Mouse (Mus musculus): ENCODE measurements at regions not wholly inside any gene's neighbourhood (a gene's known extent, or its start where the extent isn't known, plus 50 kb on each side); places are given as distances from the start of the nearest gene placed in this dataset.

GRCm38 (mm10) chr12:7382455-7382854 is 595.0 kb upstream of the Apob start:
- no peaks in the 10 kb centered on the region for H3K4me1 ChIP-seq (ENCODE audit: control insufficient read depth, insufficient read depth, low read length)
- WGBS, result 97% methylated on average over 1 of the region's 1 CpGs
- H3K27ac ChIP-seq (ENCODE audit: insufficient read depth, low read length), result no peak overlapping the region
- no peak overlapping the region for H3K4me3 ChIP-seq (replicated peaks; ENCODE audit: insufficient read depth, low read depth, low read length)
- TF ChIP-seq CTCF (IDR thresholded peaks at IDR 0.05; ENCODE audit: borderline replicate concordance, insufficient read depth, low read depth, low read length) (no peak), POLR2A (IDR thresholded peaks at IDR 0.05; ENCODE audit: borderline replicate concordance, insufficient read depth, low read length) (no peak)
- no peaks in the 10 kb centered on the region for H3K27me3 ChIP-seq (ENCODE audit: control insufficient read depth, insufficient read depth, low read length)
- DNase-seq, result no peak

GRCm38 (mm10) chr12:7403800-7404199 is 573.6 kb upstream of the Apob start:
- no peaks in the 10 kb centered on the region for H3K4me1 ChIP-seq (ENCODE audit: control insufficient read depth, insufficient read depth, low read length)
- WGBS, result 28% methylated on average over 4 of the region's 4 CpGs

GRCm38 (mm10) chr12:7411810-7412209 is 565.6 kb upstream of the Apob start:
- no peaks in the 10 kb centered on the region for H3K4me1 ChIP-seq (ENCODE audit: control insufficient read depth, insufficient read depth, low read length)

More at GRCm38 (mm10) chr12:7403800-7404199, 573.6 kb upstream of the Apob start:
- TF ChIP-seq POLR2A (IDR thresholded peaks at IDR 0.05; ENCODE audit: borderline replicate concordance, insufficient read depth, low read length) (no peak), CTCF (IDR thresholded peaks at IDR 0.05; ENCODE audit: borderline replicate concordance, insufficient read depth, low read depth, low read length) (no peak)
- Histone ChIP-seq H3K27me3 (ENCODE audit: control insufficient read depth, insufficient read depth, low read length) (no peaks in the 10 kb centered on the region), H3K4me3 (replicated peaks; ENCODE audit: insufficient read depth, low read depth, low read length) (no peak overlapping the region), H3K27ac (ENCODE audit: insufficient read depth, low read length) (no peak overlapping the region)
- no peak for DNase-seq

GRCm38 (mm10) chr12:7420276-7420675 is 557.2 kb upstream of the Apob start:
- H3K27me3 ChIP-seq (ENCODE audit: control insufficient read depth, insufficient read depth, low read length), result no peaks in the 10 kb centered on the region
- H3K4me3 ChIP-seq (replicated peaks; ENCODE audit: insufficient read depth, low read depth, low read length), result no peak overlapping the region
- H3K27ac ChIP-seq (ENCODE audit: insufficient read depth, low read length), result no peak overlapping the region
- DNase-seq, result no peak
- no peaks in the 10 kb centered on the region; the same call in 1 of the 2 replicates for H3K4me1 ChIP-seq (ENCODE audit: control insufficient read depth, insufficient read depth, low read length)
- WGBS, result 37% methylated on average over 1 of the region's 2 CpGs
- TF ChIP-seq CTCF (IDR thresholded peaks at IDR 0.05; ENCODE audit: borderline replicate concordance, insufficient read depth, low read depth, low read length) (no peak), POLR2A (IDR thresholded peaks at IDR 0.05; ENCODE audit: borderline replicate concordance, insufficient read depth, low read length) (no peak)

More at GRCm38 (mm10) chr12:7411810-7412209, 565.6 kb upstream of the Apob start:
- no peaks in the 10 kb centered on the region for H3K27me3 ChIP-seq (ENCODE audit: control insufficient read depth, insufficient read depth, low read length)
- no peak for TF ChIP-seq POLR2A (IDR thresholded peaks at IDR 0.05; ENCODE audit: borderline replicate concordance, insufficient read depth, low read length)
- no peak for TF ChIP-seq CTCF (IDR thresholded peaks at IDR 0.05; ENCODE audit: borderline replicate concordance, insufficient read depth, low read depth, low read length)
- no peak overlapping the region for H3K27ac ChIP-seq (ENCODE audit: insufficient read depth, low read length)
- 87% methylated on average over 4 of the region's 4 CpGs for WGBS
- H3K4me3 ChIP-seq (replicated peaks; ENCODE audit: insufficient read depth, low read depth, low read length), result no peak overlapping the region
- no peak for DNase-seq

GRCm38 (mm10) chr12:7421826-7422540 is 555.5 kb upstream of the Apob start:
- no peak for DNase-seq

GRCm38 (mm10) chr12:7430981-7431380 is 546.5 kb upstream of the Apob start:
- Histone ChIP-seq H3K27me3 (ENCODE audit: control insufficient read depth, insufficient read depth, low read length) (no peaks in the 10 kb centered on the region), H3K4me1 (ENCODE audit: control insufficient read depth, insufficient read depth, low read length) (no peaks in the 10 kb centered on the region), H3K4me3 (replicated peaks; ENCODE audit: insufficient read depth, low read depth, low read length) (no peak overlapping the region), H3K27ac (ENCODE audit: insufficient read depth, low read length) (no peak overlapping the region)
- 78% methylated on average over 4 of the region's 4 CpGs for WGBS
- no peak for DNase-seq
- no peak for TF ChIP-seq CTCF (IDR thresholded peaks at IDR 0.05; ENCODE audit: borderline replicate concordance, insufficient read depth, low read depth, low read length)
- TF ChIP-seq POLR2A (IDR thresholded peaks at IDR 0.05; ENCODE audit: borderline replicate concordance, insufficient read depth, low read length), result no peak

More at GRCm38 (mm10) chr12:7421826-7422540, 555.5 kb upstream of the Apob start:
- 59% methylated on average over 2 of the region's 2 CpGs for WGBS
- TF ChIP-seq CTCF (IDR thresholded peaks at IDR 0.05; ENCODE audit: borderline replicate concordance, insufficient read depth, low read depth, low read length), result no peak
- no peak for TF ChIP-seq POLR2A (IDR thresholded peaks at IDR 0.05; ENCODE audit: borderline replicate concordance, insufficient read depth, low read length)
- H3K27me3 ChIP-seq (ENCODE audit: control insufficient read depth, insufficient read depth, low read length), result no peaks in the 10 kb centered on the region
- H3K27ac ChIP-seq (ENCODE audit: insufficient read depth, low read length), result no peak overlapping the region
- H3K4me3 ChIP-seq (replicated peaks; ENCODE audit: insufficient read depth, low read depth, low read length), result no peak overlapping the region
- no peaks in the 10 kb centered on the region; the same call in 1 of the 2 replicates for H3K4me1 ChIP-seq (ENCODE audit: control insufficient read depth, insufficient read depth, low read length)

GRCm38 (mm10) chr12:7445238-7445637 is 532.2 kb upstream of the Apob start:
- H3K4me1 ChIP-seq (ENCODE audit: control insufficient read depth, insufficient read depth, low read length), result no peaks in the 10 kb centered on the region
- no peaks in the 10 kb centered on the region for H3K27me3 ChIP-seq (ENCODE audit: control insufficient read depth, insufficient read depth, low read length)
- no peak overlapping the region for H3K4me3 ChIP-seq (replicated peaks; ENCODE audit: insufficient read depth, low read depth, low read length)
- TF ChIP-seq POLR2A (IDR thresholded peaks at IDR 0.05; ENCODE audit: borderline replicate concordance, insufficient read depth, low read length) (no peak), CTCF (IDR thresholded peaks at IDR 0.05; ENCODE audit: borderline replicate concordance, insufficient read depth, low read depth, low read length) (no peak)
- 89% methylated on average over 2 of the region's 2 CpGs for WGBS
- no peak overlapping the region for H3K27ac ChIP-seq (ENCODE audit: insufficient read depth, low read length)
- DNase-seq, result no peak

GRCm38 (mm10) chr12:7450506-7450905 is 526.9 kb upstream of the Apob start:
- H3K27ac ChIP-seq (ENCODE audit: insufficient read depth, low read length), result no peak overlapping the region
- H3K4me3 ChIP-seq (replicated peaks; ENCODE audit: insufficient read depth, low read depth, low read length), result no peak overlapping the region
- no peak for DNase-seq
- TF ChIP-seq POLR2A (IDR thresholded peaks at IDR 0.05; ENCODE audit: borderline replicate concordance, insufficient read depth, low read length) (no peak), CTCF (IDR thresholded peaks at IDR 0.05; ENCODE audit: borderline replicate concordance, insufficient read depth, low read depth, low read length) (no peak)
- no peaks in the 10 kb centered on the region for H3K4me1 ChIP-seq (ENCODE audit: control insufficient read depth, insufficient read depth, low read length)
- WGBS, result 23% methylated on average over 2 of the region's 2 CpGs
- no peaks in the 10 kb centered on the region for H3K27me3 ChIP-seq (ENCODE audit: control insufficient read depth, insufficient read depth, low read length)

Measured in cerebellum, adult 2 months (tissue).